Mouse (Mus musculus): ENCODE data around the gene Gm49325. TPM values are rescaled to one million over a fixed set of nuclear protein-coding genes. Genes with fewer than 3 reads are reported as not detected.
A peak's percentile ranks its signal among the peaks of the same experiment; 100 is the strongest.

The Gm49325 gene
- polyA plus RNA-seq, 1 experiment = 8.8 TPM

DNA sequence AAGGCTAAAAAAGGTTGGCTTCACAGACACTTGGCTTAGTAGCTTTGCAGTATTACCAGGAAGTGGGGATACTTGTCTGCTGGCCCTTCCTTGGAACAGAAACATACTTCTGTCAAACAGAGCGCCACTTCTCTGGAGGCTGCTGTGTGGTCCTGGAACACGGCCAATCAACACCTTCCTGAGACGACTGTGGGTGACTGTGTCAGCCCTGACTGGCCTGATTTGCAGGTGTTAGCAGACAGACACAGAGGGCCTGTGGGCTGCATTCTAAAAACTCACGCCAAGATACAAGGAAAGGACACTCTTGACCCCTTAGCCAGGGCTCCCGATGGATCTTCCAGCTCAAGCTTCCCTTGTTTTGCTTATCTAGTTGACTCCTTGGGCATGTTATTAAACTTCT, 1.0 kb upstream of the Gm49325 start:
- Histone ChIP-seq H3K79me2 (ENCODE audit: control insufficient read depth, insufficient read depth) (peaks cover 23% of the 10 kb centered on the region), H3K4me3 (no peak overlapping the region), H3ac (ENCODE audit: control insufficient read depth, insufficient read length) (no peak overlapping the region), H3K36me3 (ENCODE audit: control insufficient read depth, insufficient read depth) (no peaks in the 10 kb centered on the region), H3K27me3 (ENCODE audit: control insufficient read depth, insufficient read depth, insufficient read length) (no peaks in the 10 kb centered on the region), H3K4me2 (ENCODE audit: low read depth) (no peak overlapping the region)
- no peak for TF ChIP-seq POLR2AphosphoS2 (IDR thresholded peaks at IDR 0.05; ENCODE audit: insufficient read length, low read depth)
- TF ChIP-seq SRF (IDR thresholded peaks at IDR 0.05; ENCODE audit: control insufficient read depth, insufficient read length, low read depth) = no peak
- no peak for TF ChIP-seq REST (IDR thresholded peaks at IDR 0.05; ENCODE audit: insufficient read depth, insufficient read length)
- TF ChIP-seq MYOD1 (IDR thresholded peaks at IDR 0.05; ENCODE audit: control insufficient read depth in 1 of 3, insufficient read length in 2 of 3, low read depth in 2 of 3) = no peak
- TF ChIP-seq E2F4 (IDR thresholded peaks at IDR 0.05; ENCODE audit: insufficient read depth) = no peak
- no peak for TF ChIP-seq USF1 (IDR thresholded peaks at IDR 0.05; ENCODE audit: low read depth)
- TF ChIP-seq TCF12 (IDR thresholded peaks at IDR 0.05; ENCODE audit: insufficient read depth, poor library complexity, severe bottlenecking) = no peak
- no peak for TF ChIP-seq POLR2A (IDR thresholded peaks at IDR 0.05; ENCODE audit: insufficient read length, low read depth)
- TF ChIP-seq CEBPB (IDR thresholded peaks at IDR 0.05; ENCODE audit: insufficient read depth, poor library complexity, severe bottlenecking) = no peak

DNA sequence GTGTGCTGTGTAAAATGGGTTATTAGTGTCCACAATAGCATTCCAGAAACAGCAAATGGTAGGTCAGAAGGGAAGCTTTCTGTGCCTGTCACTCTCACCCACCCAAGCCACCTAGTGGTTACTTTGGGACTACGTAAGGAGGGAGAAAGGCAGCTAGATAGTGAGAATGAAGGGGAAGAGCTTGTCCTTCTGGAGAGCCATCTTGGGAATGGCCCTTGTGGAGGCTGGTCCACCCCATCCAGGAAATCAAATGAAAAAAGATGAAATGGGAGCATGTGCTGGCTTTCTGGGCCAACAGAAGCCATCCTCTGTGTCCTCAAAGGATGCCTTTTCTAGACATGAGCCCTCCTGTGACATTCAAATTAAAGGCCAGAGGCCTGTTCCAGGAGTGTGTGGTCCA, 629 bp upstream of the Gm49325 start:
- Histone ChIP-seq H3K4me3 (peak overlapping the region; percentile 66), H3K4me2 (ENCODE audit: low read depth) (peak overlapping the region; percentile 57), H3K27me3 (ENCODE audit: control insufficient read depth, insufficient read depth, insufficient read length) (no peaks in the 10 kb centered on the region), H3ac (ENCODE audit: control insufficient read depth, insufficient read length) (no peak overlapping the region), H3K79me2 (ENCODE audit: control insufficient read depth, insufficient read depth) (peaks cover 23% of the 10 kb centered on the region), H3K36me3 (ENCODE audit: control insufficient read depth, insufficient read depth) (no peaks in the 10 kb centered on the region)
- TF ChIP-seq USF1 (IDR thresholded peaks at IDR 0.05; ENCODE audit: low read depth) (no peak), MYOG (IDR thresholded peaks at IDR 0.05; ENCODE audit: control insufficient read depth in 1 of 3, insufficient read depth in 1 of 3, insufficient read length in 2 of 3, low read depth in 2 of 3) (no peak)

DNA sequence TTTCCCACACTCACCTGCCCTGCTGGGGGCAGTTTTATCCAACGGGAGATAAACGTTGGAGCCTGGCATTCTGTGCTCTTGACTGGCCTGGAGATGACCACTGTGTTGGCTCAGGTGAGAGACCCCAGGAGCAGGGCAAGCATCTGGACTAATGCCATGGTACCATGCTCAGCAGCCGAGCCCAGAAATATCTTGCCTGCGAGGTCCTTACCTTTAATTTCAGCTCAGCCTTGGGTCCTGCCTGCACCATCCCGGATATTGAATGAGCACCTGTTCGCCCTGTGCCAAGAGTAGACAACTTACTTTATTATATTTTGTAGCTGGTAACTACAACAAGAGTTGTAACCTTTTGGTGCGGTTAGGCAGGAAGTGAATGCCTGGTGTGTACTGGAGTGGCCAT, 858 bp downstream of the Gm49325 start:
- peak overlapping the region; percentile 66 for H3K4me3 ChIP-seq
- peaks cover 28% of the 10 kb centered on the region for H3K79me2 ChIP-seq (ENCODE audit: control insufficient read depth, insufficient read depth)
- no peaks in the 10 kb centered on the region for H3K36me3 ChIP-seq (ENCODE audit: control insufficient read depth, insufficient read depth)
- no peak for TF ChIP-seq TCF12 (IDR thresholded peaks at IDR 0.05; ENCODE audit: insufficient read depth, poor library complexity, severe bottlenecking)
- TF ChIP-seq TCF3 (IDR thresholded peaks at IDR 0.05; ENCODE audit: insufficient read length, low read depth) = no peak
- TF ChIP-seq E2F4 (IDR thresholded peaks at IDR 0.05; ENCODE audit: insufficient read depth) = no peak
- no peak for TF ChIP-seq POLR2A (IDR thresholded peaks at IDR 0.05; ENCODE audit: insufficient read length, low read depth)
- TF ChIP-seq REST (IDR thresholded peaks at IDR 0.05; ENCODE audit: insufficient read depth, insufficient read length) = no peak
- no peak for TF ChIP-seq MAX (IDR thresholded peaks at IDR 0.05; ENCODE audit: low read depth)
- TF ChIP-seq CEBPB (IDR thresholded peaks at IDR 0.05; ENCODE audit: insufficient read depth, poor library complexity, severe bottlenecking) = no peak
- TF ChIP-seq SRF (IDR thresholded peaks at IDR 0.05; ENCODE audit: control insufficient read depth, insufficient read length, low read depth) = no peak
- no peak for TF ChIP-seq POLR2AphosphoS2 (IDR thresholded peaks at IDR 0.05; ENCODE audit: insufficient read length, low read depth)
- no peak for TF ChIP-seq USF1 (IDR thresholded peaks at IDR 0.05; ENCODE audit: low read depth)
- no peak for TF ChIP-seq MYOD1 (IDR thresholded peaks at IDR 0.05; ENCODE audit: control insufficient read depth in 1 of 3, insufficient read length in 2 of 3, low read depth in 2 of 3)
- H3ac ChIP-seq (ENCODE audit: control insufficient read depth, insufficient read length) = peak overlapping the region; percentile 90
- H3K27me3 ChIP-seq (ENCODE audit: control insufficient read depth, insufficient read depth, insufficient read length) = no peaks in the 10 kb centered on the region
- peak overlapping the region; percentile 99 for H3K4me2 ChIP-seq (ENCODE audit: low read depth)

DNA sequence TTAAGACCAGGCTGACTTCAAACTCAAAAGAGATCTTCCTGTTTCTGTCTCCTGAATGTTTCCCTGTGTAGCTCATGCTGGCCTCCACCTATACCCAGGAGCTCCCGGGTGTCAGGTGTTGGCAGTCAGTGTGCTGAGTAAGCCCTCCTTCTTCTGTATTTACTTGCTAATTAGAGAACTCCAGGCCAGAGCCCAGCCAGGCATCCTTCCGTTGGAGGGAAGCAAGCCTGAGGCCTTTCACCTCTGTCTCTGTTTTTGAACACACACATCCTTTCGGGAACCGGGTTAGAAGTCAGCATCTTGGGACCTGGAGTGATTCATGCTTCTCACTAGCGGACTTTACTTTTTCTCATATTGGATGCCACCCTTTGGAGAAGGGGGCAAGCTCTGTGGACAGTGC, 1.4 kb downstream of the Gm49325 start:
- no peaks in the 10 kb centered on the region for H3K36me3 ChIP-seq (ENCODE audit: control insufficient read depth, insufficient read depth)
- TF ChIP-seq MAX (IDR thresholded peaks at IDR 0.05; ENCODE audit: low read depth) (no peak), MYOG (IDR thresholded peaks at IDR 0.05; ENCODE audit: control insufficient read depth in 1 of 3, insufficient read depth in 1 of 3, insufficient read length in 2 of 3, low read depth in 2 of 3) (no peak), E2F4 (IDR thresholded peaks at IDR 0.05; ENCODE audit: insufficient read depth) (no peak), POLR2AphosphoS2 (IDR thresholded peaks at IDR 0.05; ENCODE audit: insufficient read length, low read depth) (no peak), POLR2A (IDR thresholded peaks at IDR 0.05; ENCODE audit: insufficient read length, low read depth) (no peak), TCF12 (IDR thresholded peaks at IDR 0.05; ENCODE audit: insufficient read depth, poor library complexity, severe bottlenecking) (no peak)
- H3ac ChIP-seq (ENCODE audit: control insufficient read depth, insufficient read length) = peak overlapping the region; percentile 90
- H3K79me2 ChIP-seq (ENCODE audit: control insufficient read depth, insufficient read depth) = peaks cover 28% of the 10 kb centered on the region
- H3K4me2 ChIP-seq (ENCODE audit: low read depth) = peak overlapping the region; percentile 99
- H3K27me3 ChIP-seq (ENCODE audit: control insufficient read depth, insufficient read depth, insufficient read length) = no peaks in the 10 kb centered on the region
- peak overlapping the region; percentile 66 for H3K4me3 ChIP-seq

DNA sequence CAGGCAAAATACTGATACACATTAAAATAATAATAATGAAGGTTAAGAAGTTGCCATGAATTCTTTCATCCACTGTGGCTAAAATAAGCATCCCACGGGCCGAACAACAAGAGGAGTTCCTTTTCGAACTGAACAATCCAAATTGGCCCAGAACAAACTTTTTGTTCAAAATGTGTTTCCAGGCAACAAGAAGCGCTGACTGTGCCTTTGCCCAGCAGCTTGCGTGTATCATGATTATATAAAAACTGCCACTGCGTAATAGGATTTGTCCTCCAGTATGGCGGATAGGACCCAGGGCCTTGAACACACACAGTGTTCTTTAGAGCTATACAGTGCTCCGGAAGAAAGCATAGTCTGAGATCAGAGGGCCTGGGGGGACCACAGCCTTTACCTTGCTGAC, 2.6 kb downstream of the Gm49325 start:
- TF ChIP-seq REST (IDR thresholded peaks at IDR 0.05; ENCODE audit: insufficient read depth, insufficient read length) (no peak), MYOD1 (IDR thresholded peaks at IDR 0.05; ENCODE audit: control insufficient read depth in 1 of 3, insufficient read length in 2 of 3, low read depth in 2 of 3) (no peak), SRF (IDR thresholded peaks at IDR 0.05; ENCODE audit: control insufficient read depth, insufficient read length, low read depth) (no peak), POLR2A (IDR thresholded peaks at IDR 0.05; ENCODE audit: insufficient read length, low read depth) (no peak), MYOG (IDR thresholded peaks at IDR 0.05; ENCODE audit: control insufficient read depth in 1 of 3, insufficient read depth in 1 of 3, insufficient read length in 2 of 3, low read depth in 2 of 3) (no peak)
- Histone ChIP-seq H3K27me3 (ENCODE audit: control insufficient read depth, insufficient read depth, insufficient read length) (no peaks in the 10 kb centered on the region), H3K4me3 (no peak overlapping the region), H3K79me2 (ENCODE audit: control insufficient read depth, insufficient read depth) (peaks cover 35% of the 10 kb centered on the region), H3ac (ENCODE audit: control insufficient read depth, insufficient read length) (no peak overlapping the region), H3K4me2 (ENCODE audit: low read depth) (no peak overlapping the region), H3K36me3 (ENCODE audit: control insufficient read depth, insufficient read depth) (no peaks in the 10 kb centered on the region)
